Mouse (Mus musculus) heart, postnatal 25 days (tissue): ENCODE data around the gene Itpk1. TPM values are rescaled to one million over a fixed set of nuclear protein-coding genes. Genes with fewer than 3 reads are reported as not detected.

ENCODE experiments used
- DNase-seq: peaks from one replicate; pipeline ENCODE4 v3.0.0; 2022; ENCODE audit warnings: low spot score
- intact Hi-C: fragments of 180-260 bp; cut with DNase I; formaldehyde crosslinking; loops from one replicate; pipeline ENCODE4 v1.15.1; 2025
- total RNA-seq, 2 experiments: library from RNA; stranded (reverse); gene quantifications; 2 replicates each; pipeline ENCODE4 v1.2.3; 2021

The Itpk1 gene
- total RNA-seq, 2 experiments from 2014 or later = 8.3 to 8.9 TPM

GRCm38 (mm10) chr12:102607066-102607465, 97.7 kb downstream of the Itpk1 start:
- intact Hi-C loops = no loop called here

DNA sequence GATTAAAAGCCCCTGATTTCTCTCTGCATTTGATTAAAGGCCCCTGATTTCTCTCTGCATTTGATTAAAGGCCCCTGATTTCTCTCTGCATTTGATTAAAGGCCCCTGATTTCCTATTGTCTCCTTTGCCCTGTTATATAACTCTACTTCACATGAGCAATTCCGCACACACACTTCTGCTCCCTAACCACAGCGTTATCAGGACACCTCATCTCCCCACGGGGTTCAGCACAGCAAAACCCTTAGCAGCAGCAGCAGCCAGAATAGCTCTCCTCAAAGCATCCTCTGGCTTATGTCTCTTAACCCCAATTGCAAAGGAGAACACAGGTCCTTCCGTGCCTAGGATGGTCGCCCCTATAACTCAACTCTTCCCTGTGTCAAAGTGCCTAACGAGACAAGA, 99.1 kb downstream of the Itpk1 start:
- intact Hi-C loops = no loop called here

More at GRCm38 (mm10) chr12:102607066-102607465, 97.7 kb downstream of the Itpk1 start:
- no peak for DNase-seq

DNA sequence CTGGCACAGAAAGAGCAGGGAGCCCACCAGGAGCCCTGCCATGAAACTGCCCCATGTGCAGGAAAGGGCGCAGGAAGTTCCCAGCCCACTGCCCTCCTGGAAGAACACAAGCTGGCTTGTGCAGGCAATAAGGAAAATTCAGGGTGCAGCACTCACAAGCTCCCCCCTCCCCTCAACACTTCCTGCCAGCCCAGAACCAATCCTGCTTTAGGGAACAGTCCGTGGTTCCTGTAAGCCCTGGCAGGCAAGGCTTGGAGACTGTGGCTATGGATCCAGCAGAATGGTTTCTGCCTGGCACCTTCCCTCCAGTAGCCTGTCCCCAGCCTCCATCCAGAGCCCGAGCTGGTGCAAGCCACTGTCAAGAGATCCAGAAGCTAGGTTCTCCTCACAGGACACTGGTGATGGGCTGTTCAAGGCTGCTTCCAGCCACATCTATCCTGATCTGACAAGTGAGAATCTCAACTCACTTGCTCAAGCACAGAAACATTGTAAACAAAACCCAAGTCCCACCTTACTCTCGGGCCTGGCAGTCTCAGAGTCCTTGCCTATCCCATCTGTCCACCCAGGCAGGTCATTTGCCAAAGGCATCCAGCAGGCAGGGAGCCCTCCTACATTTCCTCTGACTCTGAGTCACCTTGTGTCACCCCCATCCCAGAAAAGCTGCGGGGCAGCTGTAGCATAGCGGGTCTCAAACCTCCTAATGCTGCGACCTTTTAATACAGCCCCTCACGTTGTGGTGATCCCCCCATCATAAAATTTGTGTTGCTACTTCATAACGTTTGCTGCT, 102.3 kb downstream of the Itpk1 start:
- intact Hi-C loops = no loop called here

More for the DNA sequence above, 99.1 kb downstream of the Itpk1 start:
- no peak for DNase-seq

DNA sequence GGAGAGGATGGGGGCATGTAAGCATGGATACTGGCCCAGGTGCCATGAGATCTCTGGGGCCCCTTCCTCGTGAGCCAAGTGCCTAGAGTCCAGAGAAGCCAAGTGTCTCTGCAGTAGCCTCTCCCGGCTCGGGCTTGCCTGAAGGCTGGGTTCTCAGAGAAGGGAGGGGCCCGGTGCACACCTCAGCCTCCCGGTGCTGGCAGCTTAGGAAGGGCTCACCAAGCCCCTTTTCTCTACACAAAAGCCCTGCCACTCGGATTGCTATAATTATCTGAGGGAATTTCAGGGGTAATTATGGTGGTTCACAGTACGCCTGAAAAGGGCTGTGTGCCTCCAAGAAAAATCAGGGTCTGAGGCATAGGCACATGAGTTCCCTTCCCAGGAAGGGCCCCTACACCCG, 102.9 kb downstream of the Itpk1 start:
- DNase-seq = no peak
- intact Hi-C loops = no loop called here

More for the DNA sequence above, 102.3 kb downstream of the Itpk1 start:
- no peak for DNase-seq

GRCm38 (mm10) chr12:102600345-102600744, 104.4 kb downstream of the Itpk1 start:
- intact Hi-C loops = no loop called here

GRCm38 (mm10) chr12:102599801-102600200, 104.9 kb downstream of the Itpk1 start:
- intact Hi-C loops = no loop called here
- no peak for DNase-seq

More at GRCm38 (mm10) chr12:102600345-102600744, 104.4 kb downstream of the Itpk1 start:
- peak; percentile 30 for DNase-seq

GRCm38 (mm10) chr12:102598535-102598934, 106.2 kb downstream of the Itpk1 start:
- DNase-seq = no peak
- intact Hi-C loops = no loop called here

- peak; percentile 47 for DNase-seq
- intact Hi-C loops = no loop called here
Measured at GRCm38 (mm10) chr12:102597466-102597865, 107.3 kb downstream of the Itpk1 start.

GRCm38 (mm10) chr12:102596410-102596809, 108.3 kb downstream of the Itpk1 start:
- DNase-seq = no peak
- intact Hi-C loops = no loop called here

GRCm38 (mm10) chr12:102594627-102595026, 110.1 kb downstream of the Itpk1 start:
- intact Hi-C loops = no loop called here
- no peak for DNase-seq

GRCm38 (mm10) chr12:102593699-102594098, 111.0 kb downstream of the Itpk1 start:
- no peak for DNase-seq
- intact Hi-C loops = no loop called here

DNA sequence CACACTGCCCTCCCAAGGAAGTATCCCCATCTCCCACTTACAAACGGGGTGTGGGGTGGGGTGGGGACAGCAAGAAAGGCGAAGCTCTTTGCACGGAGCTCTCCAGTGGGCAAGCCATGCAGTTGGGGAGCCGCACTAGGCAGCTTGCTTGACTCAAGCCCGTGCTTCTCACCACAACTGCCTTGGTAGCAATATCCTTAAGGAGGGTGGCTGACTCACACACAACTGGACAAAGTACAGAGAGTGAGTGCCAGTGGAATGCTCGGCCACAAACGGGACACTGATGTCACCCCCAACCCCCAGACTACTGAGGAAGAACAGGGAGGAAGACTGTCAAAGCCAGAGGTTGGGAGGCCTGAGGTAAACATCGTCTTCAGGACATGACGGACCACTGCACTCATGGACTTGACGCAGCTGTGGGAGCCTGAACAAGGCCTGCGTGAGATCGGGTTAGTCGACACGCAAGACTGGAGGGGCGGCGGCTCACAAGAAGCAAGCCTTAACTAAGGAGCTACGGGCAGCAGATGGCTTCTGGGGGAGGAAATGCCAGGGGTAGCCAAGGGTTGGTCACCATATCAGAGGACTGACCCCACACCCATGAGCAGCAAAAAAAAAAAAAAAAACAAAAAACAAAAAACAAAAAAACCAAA, 113.9 kb downstream of the Itpk1 start:
- intact Hi-C loops = no loop called here
- no peak for DNase-seq

- intact Hi-C loops = no loop called here
- no peak for DNase-seq
Measured at GRCm38 (mm10) chr12:102587106-102587505, 117.6 kb downstream of the Itpk1 start.

DNA sequence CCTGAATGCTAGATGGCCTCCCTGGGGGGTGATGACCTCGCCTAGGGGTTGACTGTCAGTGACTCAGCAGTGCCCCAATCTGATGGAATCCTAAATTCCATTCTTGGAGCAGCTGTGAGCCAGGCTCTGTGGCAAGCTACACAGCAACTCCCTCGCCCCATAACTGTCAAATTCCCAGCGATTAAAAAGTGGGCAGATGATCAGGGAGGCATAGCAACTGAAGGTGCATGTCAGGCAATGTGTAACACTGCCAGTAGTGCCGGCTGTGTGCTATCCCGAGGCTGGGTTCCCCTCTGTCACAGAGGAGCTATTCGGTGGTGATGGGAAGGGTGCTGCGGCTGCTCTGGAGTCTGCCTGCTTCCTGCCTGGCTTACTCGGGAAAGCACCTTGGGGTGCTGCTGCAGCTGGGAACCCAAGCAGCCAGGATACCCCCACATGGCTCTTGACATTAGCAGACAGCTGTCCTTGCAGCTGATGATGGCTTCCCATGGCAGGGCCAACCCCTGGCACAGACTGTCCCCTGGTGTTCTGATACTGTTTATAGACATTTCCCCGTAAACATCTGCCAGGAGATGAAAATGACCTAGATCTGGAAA, 118.3 kb downstream of the Itpk1 start:
- intact Hi-C loops = no loop called here
- DNase-seq = no peak

DNA sequence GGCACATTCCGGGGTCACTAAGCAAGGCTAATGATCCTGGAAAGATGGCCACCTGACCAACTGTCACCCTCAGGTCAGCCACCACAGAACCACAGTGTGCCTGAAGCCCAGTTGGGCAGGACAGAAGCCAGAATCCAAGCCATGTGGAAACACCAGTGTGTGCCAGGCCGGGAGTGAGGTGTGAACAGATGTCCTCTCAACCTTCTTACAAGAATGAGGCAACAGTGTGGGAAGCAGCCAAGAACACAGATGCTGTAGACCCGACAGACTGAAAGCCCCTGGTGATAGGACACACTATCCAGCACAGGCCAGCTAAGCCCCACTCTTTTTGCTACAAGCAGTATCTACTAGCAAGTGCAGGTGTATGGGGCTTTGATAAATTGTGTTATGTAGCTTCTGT, 119.3 kb downstream of the Itpk1 start:
- peak; percentile 27 for DNase-seq
- intact Hi-C loops = no loop called here

GRCm38 (mm10) chr12:102582441-102582840, 122.3 kb downstream of the Itpk1 start:
- intact Hi-C loops = no loop called here
- DNase-seq = no peak

GRCm38 (mm10) chr12:102581579-102582196, 123.0 kb downstream of the Itpk1 start:
- intact Hi-C loops = no loop called here
- DNase-seq = no peak

DNA sequence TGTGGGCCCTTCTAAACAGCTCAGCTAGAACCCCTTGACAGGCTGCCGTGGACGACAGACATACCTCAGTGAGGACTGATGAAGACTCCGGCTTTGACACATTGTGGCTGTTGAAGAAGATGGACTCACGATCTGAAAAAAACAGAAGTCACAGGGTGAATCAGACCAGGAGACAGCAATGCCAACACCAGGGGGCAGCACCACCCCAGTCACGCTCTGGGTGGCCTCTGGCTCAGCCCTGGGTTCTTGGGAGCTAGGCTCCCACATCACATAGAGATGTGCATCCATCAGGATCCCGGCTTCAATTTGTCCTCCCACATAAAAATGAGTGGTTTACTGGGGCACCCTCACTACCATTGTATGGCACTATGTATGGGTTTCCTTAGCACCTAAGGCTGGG, 125.7 kb downstream of the Itpk1 start:
- no peak for DNase-seq

GRCm38 (mm10) chr12:102576659-102577398, 127.9 kb downstream of the Itpk1 start:
- DNase-seq = no peak
- intact Hi-C loops = no loop called here

More for the DNA sequence above, 125.7 kb downstream of the Itpk1 start:
- intact Hi-C loops = loop anchor here (2.0 kb wide), 1 partner anchor 128 kb away; no protein-coding TSS in a partner anchor
